Mouse (Mus musculus): Measurements from ENCODE around the gene Med11.
"Not testable (repeated sequence)": the region's sequence is repeated elsewhere in the genome, so short reads cannot be mapped to it uniquely, and the experiment has no call there.

The Med11 gene

DNA sequence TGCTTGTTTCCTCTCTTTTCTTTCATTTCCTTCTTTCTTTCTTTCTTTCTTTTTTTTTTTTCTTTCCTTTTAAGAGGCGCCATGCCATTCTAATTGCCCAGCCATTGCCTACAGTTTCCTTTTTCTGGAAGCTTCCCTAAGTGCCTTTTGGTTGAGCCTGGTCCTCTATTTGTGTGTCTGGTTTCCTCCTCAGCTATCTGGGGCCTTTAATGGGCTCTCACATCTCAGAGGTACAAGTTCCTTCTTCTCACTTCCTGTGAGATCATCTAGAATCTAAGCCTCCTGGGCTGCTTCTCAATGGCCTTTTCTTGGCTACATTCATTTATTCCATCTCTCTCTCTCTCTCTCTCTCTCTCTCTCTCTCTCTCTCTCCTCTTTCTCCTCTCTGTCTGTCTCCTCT is 4.3 kb upstream of the Med11 start:
- no peak for DNase-seq (ENCODE audit: low spot score in 2 of 2)

DNA sequence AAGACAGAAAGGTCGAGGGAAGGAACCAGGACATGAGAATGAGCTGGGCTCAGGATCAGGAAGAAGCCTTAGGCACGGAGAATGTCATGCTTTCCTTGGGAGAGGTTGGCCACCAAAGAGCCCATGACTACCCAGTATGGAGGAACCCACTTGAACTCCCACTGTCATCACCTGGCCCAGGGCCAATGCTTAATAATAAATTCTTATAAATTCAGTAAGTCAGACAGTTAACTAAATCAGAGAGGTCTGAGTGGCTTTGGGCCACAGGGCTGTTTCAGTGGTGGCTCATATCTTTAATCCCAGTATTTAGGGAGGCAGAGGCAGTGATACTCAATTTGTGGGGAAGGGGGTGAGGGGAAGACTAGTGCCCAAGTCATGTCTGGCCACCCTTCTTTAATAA is 793 bp upstream of the Med11 start:
- no peak for DNase-seq (ENCODE audit: low spot score in 2 of 2)

DNA sequence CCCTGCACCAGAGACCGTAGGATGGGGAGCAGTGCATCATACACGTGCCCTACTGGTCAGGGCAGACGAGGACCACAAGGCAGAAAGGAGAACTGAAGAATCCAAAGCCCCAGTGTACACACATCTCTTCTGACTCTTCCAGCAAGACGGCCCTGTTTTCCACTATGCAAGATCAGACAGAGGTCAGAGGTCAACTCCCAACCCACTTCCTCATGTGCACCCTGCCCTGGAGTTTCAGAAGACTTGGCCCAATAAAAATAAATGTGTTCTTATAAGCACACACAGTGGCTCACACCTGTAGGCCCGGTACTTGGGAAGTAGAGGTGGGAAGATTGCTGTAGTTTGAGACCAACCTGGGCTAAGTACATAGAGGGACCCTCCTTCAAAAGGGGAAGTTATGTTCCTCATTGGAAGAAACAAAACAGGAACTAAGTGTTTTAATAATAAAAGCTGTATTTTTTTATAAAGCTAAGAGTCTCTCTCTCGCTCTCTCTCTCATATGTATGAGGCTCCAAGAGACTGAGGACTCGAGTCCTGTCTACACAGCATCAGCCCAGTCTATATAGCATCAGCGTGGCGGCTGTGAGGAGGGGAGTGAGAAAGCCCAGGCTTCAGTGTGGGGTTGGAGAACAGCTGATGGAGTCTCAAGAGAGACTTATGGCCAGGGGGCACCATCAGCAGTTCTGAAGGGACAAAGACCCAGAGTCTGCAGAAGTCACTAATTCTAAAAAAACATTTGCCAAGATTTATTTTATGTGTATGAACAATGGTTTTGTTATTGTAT is 1.7 kb downstream of the Med11 start:
- no peak for DNase-seq (ENCODE audit: low spot score in 2 of 2)

DNA sequence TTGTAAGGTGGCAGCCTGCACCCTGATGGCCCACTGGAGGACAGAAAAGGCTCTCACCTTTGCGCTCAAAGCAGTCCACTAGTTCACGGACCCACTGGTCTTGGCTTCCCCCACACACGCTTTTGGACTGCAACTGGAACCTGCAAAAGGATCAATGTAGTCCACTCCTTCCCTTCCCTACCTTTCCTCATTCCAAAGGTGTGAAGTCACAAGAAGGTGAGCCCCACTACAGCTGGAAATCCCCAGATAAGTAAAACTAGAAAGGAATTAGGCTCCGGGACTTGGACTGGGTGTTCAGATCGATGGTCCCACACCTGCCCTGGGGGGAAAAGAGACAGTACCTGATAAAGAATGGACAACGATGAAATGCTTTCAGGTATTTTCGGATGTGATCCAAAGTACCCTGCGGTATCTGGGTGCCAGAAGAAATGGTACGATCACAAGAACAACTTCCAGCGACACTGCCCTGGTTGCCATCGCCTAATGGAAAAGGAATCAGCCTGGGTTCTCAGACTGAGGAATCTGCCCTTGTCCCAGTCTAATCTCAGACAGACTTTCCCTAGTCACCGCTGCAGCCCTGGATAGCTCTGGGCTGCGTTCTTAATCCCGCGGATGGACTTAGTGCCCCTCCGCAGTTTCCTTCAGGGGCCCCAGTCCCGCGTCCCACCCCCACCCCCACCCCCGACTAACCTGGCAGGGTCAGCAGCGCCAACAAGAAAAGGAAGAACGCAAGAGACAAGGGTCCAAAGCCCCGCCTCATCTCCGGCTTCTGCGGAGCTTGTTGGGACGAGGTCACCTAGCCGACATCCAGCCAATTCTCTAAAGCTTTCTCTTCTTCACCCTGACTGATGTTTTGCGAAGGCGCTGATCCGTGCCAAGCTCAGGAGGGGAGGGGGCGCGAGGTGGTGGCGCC is 7.2 kb downstream of the Med11 start, which contains the start of gene Zmynd15:
Zmynd15 (plus strand) TSS at position 746 of the 913 bp plus-strand sequence.
- no peak for DNase-seq (ENCODE audit: low spot score in 2 of 2)

DNA sequence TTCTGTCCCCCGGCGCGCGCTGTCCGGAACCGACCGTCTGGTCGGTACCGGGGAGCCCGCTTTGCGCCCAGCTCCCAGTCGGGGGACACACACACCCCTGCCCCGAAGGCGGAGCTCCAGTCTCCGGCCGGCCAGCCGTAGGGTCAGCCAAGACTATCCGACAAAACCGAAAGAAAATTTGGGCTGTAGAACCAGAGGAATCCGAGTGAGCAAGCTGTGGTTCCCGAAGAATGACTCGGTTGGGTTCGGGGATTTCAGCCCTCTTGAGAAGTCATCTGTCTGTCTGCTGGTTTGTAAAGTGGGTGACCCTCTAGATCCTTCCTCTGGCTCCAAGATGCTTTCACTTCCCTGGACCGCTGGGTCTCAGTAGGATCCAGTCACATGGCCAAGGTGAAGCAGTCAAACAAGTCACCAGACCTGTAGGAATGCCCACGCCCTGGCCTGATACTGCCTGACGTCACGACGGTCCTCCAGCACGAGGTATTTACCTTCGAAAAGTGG is 7.9 kb downstream of the Med11 start, which contains the start of gene Cxcl16:
Cxcl16 (minus strand) TSS at position 384 of the 501 bp plus-strand sequence.
- DNase-seq (ENCODE audit: low spot score in 2 of 2): no peak

DNA sequence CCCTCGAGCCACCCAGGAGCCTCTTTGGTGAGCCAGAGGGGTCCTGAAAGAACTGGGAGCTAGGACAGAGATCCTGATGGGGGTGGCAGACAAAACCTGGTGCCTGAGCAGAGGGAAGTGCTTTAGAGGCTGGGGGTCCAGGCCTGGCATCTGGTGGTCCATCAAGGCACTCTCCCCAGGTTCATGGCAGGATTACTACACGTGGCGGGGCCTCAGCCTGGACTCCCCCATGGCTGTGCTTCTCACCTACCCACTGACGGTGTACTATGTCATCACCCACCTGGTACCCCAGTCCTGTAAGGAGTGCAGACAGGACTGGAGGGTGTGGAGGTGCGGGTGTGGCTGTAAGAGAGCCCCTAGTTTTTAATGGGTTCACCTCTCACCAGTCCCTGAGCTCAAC is 12.3 kb downstream of the Med11 start:
- no peak for DNase-seq (ENCODE audit: low spot score in 2 of 2)

DNA sequence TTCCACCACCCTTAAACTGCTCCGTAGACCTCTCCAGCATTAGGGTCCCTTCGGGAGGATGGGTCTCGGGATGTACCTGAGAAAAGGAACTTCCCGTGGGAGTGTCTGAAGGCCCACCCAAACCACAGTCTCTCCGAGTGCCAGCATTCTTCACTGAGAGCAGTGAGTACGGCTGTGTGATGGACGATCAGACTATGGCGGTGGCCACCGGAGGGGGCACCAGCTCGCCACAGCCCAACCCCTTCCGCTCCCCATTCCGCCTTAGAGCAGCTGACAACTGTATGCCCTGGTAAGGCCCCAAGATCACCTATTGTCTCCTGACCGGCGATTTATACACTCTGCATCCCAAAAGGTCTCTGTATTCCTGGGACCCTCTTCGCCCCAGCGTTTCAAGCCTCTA is 13.5 kb downstream of the Med11 start:
- DNase-seq (ENCODE audit: low spot score in 2 of 2): no peak

DNA sequence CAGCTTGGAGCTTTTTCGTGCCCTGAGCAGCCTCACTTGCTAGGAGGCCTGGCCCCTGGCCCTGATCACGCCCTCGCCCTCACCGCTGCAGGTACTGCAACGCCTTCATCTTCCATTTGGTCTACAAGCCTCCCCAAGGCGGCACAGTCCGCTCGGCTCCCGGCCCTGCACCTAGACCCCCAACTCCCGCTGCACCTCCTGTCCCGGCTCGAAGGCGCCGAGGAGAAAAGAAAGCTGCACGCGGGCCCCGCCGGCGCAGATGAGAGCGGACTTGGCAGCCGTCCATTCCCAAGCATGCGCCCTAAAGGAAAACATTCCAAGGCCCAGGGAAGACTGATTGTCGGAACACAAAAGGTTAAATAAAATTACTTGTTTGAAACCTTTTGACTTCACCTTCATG is 14.1 kb downstream of the Med11 start:
- no peak for DNase-seq (ENCODE audit: low spot score in 2 of 2)

DNA sequence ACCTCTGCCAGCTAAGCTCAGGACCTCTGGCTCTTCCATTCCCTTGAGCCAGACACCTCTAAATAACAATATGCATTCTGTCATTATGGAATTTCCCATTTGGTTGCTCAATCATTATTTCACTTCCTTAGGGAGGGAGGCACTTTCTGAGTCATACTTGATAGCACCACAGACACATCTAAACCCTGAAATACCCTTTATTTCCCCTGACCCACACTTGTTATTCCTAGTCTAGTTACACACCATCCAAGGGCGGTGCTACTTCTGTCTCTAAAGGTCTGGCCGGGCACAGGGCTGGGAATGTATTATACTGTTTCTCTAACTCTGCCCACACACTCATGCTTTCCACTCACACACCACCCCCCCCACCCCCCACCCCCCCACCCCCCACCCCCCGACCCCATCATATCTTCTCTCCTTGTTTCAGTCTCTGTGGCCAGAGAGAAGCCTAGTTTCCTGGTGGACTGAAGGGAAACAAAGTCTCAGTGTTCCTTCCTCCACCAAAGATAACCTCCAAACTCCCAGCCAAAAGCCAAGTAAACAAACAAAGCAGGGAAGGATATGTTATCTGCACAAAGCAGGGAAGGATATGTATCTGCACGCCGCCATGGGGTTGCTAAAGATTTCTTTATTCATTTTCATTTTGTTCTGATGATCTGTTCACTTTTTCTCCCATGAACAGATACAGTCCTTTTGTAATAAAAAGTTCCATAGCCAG is 16.3 kb downstream of the Med11 start:
- DNase-seq (ENCODE audit: low spot score in 2 of 2): no peak

DNA sequence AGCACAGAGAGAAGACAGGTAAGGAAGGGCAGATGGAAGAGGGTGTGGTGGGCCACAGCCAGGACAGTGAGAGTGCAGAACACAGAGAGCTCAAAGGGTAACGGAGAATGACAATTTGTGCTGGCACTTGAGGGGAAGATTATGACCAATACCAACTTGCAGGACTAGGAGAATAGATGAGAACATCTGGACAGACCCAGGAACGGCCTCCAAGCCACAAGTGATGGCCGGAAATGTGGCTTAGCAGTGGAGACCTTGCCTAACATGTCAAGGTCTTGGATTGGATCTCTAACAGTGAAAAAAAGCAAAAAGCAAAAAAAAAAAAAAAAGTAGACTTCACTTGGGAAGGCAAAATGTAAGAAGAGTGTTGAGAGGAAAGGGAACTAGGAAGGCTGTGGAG is 18.0 kb downstream of the Med11 start:
- DNase-seq (ENCODE audit: low spot score in 2 of 2): no peak

DNA sequence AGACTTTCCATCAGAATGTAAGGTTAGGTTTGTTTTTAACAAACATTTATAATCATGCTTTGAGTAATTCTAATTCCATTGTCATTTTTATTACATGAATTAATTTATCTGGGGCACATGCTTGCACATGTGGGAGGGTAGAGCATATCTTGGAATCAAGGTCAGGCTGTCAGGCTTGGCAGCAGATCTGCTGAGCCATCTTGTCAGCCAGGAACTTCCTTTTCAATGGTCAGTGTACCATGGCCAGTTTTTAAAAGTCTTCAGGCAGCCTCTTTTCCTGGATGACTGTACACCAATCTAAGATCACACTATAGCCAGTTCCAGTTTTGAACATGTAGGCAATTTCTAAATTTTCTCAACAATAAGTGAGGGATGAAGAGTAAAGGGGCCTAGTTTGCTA is 21.0 kb downstream of the Med11 start:
- DNase-seq (ENCODE audit: low spot score in 2 of 2): no peak

DNA sequence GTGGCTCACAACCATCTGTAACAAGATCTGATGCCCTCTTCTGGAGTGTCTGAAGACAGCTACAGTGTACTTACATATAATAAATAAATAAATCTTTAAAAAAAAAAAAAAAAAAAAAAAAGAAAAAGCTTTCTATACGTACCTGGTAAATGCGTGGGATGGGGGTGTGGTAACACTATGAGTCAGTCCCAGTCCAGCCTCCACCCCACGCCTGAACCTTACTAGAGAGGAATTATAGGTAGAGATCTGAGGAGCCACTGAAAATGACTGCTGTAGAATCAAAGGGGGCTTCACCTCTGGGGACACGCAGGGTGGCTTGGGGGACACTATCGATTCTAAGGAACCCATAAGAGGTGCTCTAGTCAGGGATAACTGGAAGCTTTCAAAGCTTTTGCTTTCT is 21.6 kb downstream of the Med11 start:
- not testable (repeated sequence) for DNase-seq (ENCODE audit: low spot score in 2 of 2)

DNA sequence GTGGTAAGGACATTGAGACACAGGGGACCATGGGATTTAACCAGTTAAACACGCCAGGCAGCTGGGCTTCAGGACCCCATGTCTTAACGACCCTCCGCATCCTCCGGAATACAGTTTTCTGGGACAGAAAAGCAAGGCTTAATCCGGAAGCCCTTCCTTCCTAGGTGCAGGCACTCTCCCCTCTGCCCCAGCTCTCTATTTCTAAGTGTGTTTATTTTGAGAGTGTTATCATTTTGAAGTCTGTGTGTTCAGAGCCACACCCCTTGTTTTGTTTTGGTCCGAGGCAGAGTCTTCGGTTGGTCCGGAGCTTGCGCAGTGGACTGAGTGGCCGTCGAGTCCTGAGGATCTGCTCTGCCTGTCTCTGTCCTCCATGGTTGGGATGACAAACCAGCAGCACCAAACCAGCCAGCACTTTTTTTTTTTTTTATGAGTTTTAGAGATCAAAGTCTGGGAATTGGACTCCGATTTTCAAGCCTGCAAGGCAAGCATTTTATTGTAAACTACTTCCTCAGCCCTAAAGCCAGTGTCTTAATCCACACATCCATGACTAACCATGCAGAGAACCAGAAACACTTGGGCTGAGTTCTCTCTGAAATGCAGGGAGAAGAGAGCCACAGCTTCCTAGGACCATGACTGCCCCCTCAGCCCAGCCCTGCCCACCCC is 23.3 kb downstream of the Med11 start:
- DNase-seq (ENCODE audit: low spot score in 2 of 2): no peak

DNA sequence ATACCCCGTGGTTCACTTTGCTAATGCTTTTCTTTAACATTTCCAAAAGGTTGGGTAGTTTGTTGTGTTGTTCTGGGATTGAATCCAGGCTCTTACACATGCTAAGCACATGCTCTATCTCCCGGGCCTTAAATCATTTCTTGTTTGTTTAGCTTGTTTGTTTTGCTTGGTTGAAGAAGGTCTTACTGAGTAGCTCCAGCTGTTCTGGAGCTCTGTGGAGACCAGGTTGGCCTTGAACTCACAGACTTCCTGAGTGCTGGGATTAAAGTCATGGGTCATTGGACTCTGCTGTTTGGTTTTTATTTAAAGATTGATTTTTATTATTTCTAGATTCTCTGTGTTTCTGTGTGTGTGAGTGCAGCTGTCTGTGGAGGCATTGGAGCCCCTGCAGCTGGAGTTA is 33.8 kb downstream of the Med11 start:
- DNase-seq (ENCODE audit: low spot score in 2 of 2): no peak

DNA sequence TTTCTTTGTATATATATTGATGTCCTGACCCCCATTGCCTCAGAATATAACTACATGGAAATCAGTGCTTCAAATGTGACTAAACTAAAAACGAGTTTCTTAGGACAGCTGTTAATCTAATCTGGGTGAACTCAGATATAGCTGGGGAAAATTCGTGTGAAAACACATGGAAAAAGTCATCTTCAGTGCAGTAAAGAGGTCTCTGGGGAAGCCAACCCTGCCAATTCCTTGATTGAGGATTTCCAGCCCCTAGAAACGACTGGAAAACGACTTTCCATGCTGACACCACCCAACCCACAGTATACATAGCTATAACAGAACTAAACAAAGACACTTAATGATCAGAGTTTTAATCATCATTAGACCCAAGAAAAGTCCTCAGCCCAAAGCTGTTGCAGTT is 36.1 kb downstream of the Med11 start:
- no peak for DNase-seq (ENCODE audit: low spot score in 2 of 2)

DNA sequence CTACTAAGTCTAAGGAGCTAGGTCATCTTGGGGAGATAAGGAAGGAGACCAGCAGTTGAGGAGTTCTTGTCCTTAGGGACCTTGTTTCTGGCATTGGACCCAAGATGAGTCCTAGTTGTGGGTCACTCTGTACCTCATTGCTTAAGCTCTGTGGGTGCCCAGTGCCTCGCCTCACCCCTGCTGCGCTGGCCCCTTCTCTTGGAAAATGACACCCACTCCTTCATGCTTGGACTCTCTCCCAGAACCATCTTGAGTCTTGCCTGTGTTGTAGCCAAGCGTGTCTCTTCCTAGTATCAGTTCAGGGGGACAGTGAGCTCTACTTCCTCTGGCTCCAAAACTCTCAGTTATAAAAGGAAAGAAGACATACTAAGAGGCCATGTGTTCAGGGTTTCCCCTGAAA is 37.4 kb downstream of the Med11 start:
- no peak for DNase-seq (ENCODE audit: low spot score in 2 of 2)

DNA sequence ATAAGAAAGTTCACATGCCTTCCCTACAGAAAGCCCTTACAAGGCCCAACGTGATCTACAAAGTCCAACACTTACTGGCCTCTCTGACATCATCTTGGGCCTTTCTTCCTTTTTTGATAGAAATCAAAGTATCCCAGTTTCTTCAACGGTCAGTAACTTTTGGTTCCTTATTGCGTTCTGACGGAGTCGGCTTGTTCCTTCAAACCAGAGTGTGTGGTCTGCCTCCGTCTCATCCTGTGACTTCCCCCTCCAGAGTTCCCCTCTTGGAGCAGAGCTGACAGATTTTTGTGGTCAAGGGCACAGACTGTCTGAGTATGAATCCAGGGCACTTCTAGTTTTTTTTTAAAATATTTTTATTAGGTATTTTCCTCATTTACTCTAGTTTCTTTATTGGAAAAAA is 38.0 kb downstream of the Med11 start:
- no peak for DNase-seq (ENCODE audit: low spot score in 2 of 2)

DNA sequence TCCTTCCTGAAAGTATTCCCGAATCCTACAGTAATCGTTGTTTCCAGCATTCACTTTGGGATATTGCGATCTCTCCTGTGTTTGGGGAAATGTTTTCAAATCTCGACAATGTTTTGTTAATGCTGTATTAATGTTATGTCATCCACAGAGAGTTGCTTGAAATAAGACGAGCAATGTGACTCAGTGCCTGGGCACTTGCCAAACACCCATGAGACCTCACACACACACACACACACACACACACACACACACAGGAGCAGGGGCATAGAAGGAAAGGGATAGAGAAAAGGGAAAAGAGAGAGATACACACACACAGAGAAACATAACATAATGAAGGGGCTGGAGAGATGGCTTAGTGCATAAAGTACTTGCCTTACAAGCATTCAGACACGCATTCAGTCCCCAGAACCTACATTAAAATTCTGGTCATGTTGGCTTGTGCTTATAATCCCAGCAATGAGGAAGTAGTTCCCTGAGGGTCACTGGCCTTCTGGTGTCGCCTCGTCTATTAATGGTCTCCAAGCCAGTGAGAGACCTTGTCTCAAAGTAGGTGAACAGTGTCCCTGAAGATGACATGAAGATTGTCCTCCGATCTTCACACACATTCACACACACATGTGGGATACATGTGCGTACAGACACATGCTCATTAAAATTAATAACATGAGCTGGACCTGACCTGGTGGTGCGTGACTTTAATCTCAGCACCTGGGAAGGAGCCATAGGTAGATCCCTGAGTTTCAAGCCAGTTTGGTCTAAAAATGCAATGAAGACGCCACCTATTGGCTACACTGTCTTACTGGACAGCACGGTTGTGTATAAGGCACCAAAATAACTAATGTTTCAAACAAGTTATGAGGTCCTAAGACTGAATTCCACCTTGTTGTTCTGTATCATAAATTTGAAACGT is 48.1 kb downstream of the Med11 start:
- DNase-seq (ENCODE audit: low spot score in 2 of 2): no peak

DNA sequence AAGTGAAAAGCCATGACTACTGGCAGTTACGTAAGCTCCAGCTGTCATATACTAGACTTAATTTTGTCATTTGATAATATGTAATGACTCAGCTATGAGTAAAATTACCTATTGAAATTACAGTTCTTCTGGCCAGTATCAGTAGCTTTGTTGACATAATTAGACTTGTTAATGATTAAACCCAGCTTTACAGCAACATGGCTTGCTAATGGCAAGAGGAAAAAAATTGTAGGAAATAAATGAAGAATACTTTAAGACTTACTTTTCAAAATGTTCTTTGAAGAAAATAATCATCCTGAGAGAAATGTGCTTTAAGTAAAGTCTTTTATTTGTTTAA is 48.7 kb downstream of the Med11 start:
- DNase-seq (ENCODE audit: low spot score in 2 of 2): no peak

DNA sequence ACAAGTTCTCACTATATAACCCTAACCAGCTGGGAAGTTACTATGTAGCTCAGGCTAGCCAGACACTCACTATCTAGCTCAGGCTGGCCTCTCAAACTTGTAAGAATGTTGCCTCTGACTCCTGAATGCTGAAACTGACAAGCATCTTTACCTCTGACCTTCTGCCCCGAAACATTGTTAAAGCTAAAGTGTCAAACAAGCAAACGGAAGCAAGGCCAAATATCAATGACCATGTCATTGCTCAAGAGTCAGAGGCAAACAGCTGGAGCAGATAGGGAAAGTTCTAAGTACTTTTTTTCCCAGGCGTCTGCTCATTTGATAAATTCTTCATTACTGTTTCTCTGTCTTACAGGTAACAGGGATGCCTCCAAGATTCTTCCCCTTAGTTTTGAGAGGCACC is 50.3 kb downstream of the Med11 start:
- DNase-seq (ENCODE audit: low spot score in 2 of 2): no peak
